Mouse (Mus musculus): ENCODE data around the gene Cfap300. TPM values are rescaled to one million over a fixed set of nuclear protein-coding genes. Genes with fewer than 3 reads are reported as not detected.

The Cfap300 gene
- total and polyA plus RNA-seq, 3 experiments = not detected

- Histone ChIP-seq H3K9ac (ENCODE audit: control insufficient read depth, low read depth, low read length, poor library complexity, severe bottlenecking) (no peak overlapping the region), H3K27ac (ENCODE audit: control insufficient read depth, low read depth, low read length) (no peak overlapping the region), H3K4me3 (ENCODE audit: control insufficient read depth in 1 of 2, insufficient read depth in 1 of 2, low read depth in 2 of 2, low read length in 2 of 2) (no peak overlapping the region), H3K36me3 (ENCODE audit: control insufficient read depth in 1 of 2, insufficient read depth in 2 of 2, low read length in 2 of 2) (no peaks in the 10 kb centered on the region), H3K4me1 (ENCODE audit: control insufficient read depth in 1 of 2, insufficient read depth in 2 of 2, low read length in 2 of 2) (no peaks in the 10 kb centered on the region), H3K79me2 (ENCODE audit: control insufficient read depth, insufficient read depth, low read length, poor library complexity) (no peaks in the 10 kb centered on the region), H3K27me3 (ENCODE audit: control insufficient read depth in 1 of 2, insufficient read depth in 2 of 2, low read length in 2 of 2) (peaks cover 0 to 2% of the 10 kb centered on the region in 2 experiments; a peak in 3 of 4 replicates), H3K9me3 (replicated peaks; ENCODE audit: insufficient read depth, low read length) (no peaks in the 10 kb centered on the region)
- TF ChIP-seq ZKSCAN1 (IDR thresholded peaks at IDR 0.05; ENCODE audit: low read depth, low read length) = no peak
- no peak for TF ChIP-seq RAD21 (IDR thresholded peaks at IDR 0.05; ENCODE audit: low read depth, low read length)
- TF ChIP-seq RCOR1 (IDR thresholded peaks at IDR 0.05; ENCODE audit: low read depth, low read length) = no peak
- no peak for TF ChIP-seq EP300 (IDR thresholded peaks at IDR 0.05; ENCODE audit: low read depth in 1 of 2, low read length in 2 of 2)
- no peak for TF ChIP-seq CHD2 (IDR thresholded peaks at IDR 0.05; ENCODE audit: low read length)
- no peak for TF ChIP-seq SIN3A (IDR thresholded peaks at IDR 0.05; ENCODE audit: low read length)
- TF ChIP-seq ZC3H11A (IDR thresholded peaks at IDR 0.05; ENCODE audit: low read depth, low read length) = no peak
- TF ChIP-seq TAL1 (IDR thresholded peaks at IDR 0.05; ENCODE audit: low read length) = no peak
- TF ChIP-seq MAFK (IDR thresholded peaks at IDR 0.05; ENCODE audit: borderline replicate concordance, low read depth, low read length) = no peak
- no peak for TF ChIP-seq ZMIZ1 (IDR thresholded peaks at IDR 0.05; ENCODE audit: low read depth, low read length)
- no peak for TF ChIP-seq JUND (IDR thresholded peaks at IDR 0.05; ENCODE audit: low read depth, low read length)
- no peak for TF ChIP-seq ELF1 (IDR thresholded peaks at IDR 0.05; ENCODE audit: low read depth, low read length)
- no peak for TF ChIP-seq ZNF384 (IDR thresholded peaks at IDR 0.05; ENCODE audit: low read depth, low read length)
- no peak for TF ChIP-seq TBP (IDR thresholded peaks at IDR 0.05; ENCODE audit: low read depth, low read length)
- TF ChIP-seq POLR2AphosphoS5 (IDR thresholded peaks at IDR 0.05; ENCODE audit: borderline replicate concordance, low read depth, low read length) = no peak
- TF ChIP-seq MAZ (IDR thresholded peaks at IDR 0.05; ENCODE audit: low read depth, low read length) = no peak
- TF ChIP-seq E2F4 (IDR thresholded peaks at IDR 0.05; ENCODE audit: borderline replicate concordance, low read depth, low read length) = no peak
- no peak for TF ChIP-seq UBTF (IDR thresholded peaks at IDR 0.05; ENCODE audit: borderline replicate concordance, insufficient read depth, low read depth, low read length)
- DNase-seq (ENCODE audit: low read depth, low spot score) = no peak
Measured at GRCm38 (mm10) chr9:7984287-7984686, 58.3 kb downstream of the Cfap300 start.

DNA sequence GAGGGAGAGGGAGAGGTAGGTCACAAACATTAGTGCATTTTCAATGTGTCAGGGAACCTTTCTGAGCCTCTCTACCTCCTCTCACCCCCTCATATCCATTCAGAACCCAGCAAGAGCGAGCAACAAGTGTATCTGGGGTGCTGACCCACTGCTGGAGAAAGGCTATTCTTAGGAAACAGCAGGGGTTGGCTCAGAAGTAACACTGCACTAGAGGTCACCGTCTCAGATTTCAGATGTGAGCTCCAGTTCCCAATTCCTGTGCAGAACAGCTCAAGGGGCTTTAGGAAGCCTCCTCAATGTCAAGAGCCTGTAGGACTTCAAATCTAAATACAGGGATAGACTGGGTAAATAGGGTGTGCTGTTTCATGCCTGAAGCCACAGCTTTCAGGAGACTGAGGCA is 59.0 kb downstream of the Cfap300 start:
- no peaks in the 10 kb centered on the region for H3K9me3 ChIP-seq (replicated peaks; ENCODE audit: insufficient read depth, low read length)
- H3K27me3 ChIP-seq (ENCODE audit: control insufficient read depth in 1 of 2, insufficient read depth in 2 of 2, low read length in 2 of 2) = peaks cover 0 to 2% of the 10 kb centered on the region in 2 experiments; a peak in 3 of 4 replicates
- H3K27ac ChIP-seq (ENCODE audit: control insufficient read depth, low read depth, low read length) = no peak overlapping the region
- no peak overlapping the region for H3K9ac ChIP-seq (ENCODE audit: control insufficient read depth, low read depth, low read length, poor library complexity, severe bottlenecking)
- H3K4me3 ChIP-seq (ENCODE audit: control insufficient read depth in 1 of 2, insufficient read depth in 1 of 2, low read depth in 2 of 2, low read length in 2 of 2) = no peak overlapping the region
- no peaks in the 10 kb centered on the region for H3K36me3 ChIP-seq (ENCODE audit: control insufficient read depth in 1 of 2, insufficient read depth in 2 of 2, low read length in 2 of 2)
- no peak for DNase-seq (ENCODE audit: low read depth, low spot score)
- H3K79me2 ChIP-seq (ENCODE audit: control insufficient read depth, insufficient read depth, low read length, poor library complexity) = no peaks in the 10 kb centered on the region
- H3K4me1 ChIP-seq (ENCODE audit: control insufficient read depth in 1 of 2, insufficient read depth in 2 of 2, low read length in 2 of 2) = no peaks in the 10 kb centered on the region
- TF ChIP-seq MXI1 (IDR thresholded peaks at IDR 0.05; ENCODE audit: low read depth, low read length) (no peak), SMC3 (IDR thresholded peaks at IDR 0.05; ENCODE audit: low read depth, low read length) (no peak), TAL1 (IDR thresholded peaks at IDR 0.05; ENCODE audit: low read length) (no peak), ELF1 (IDR thresholded peaks at IDR 0.05; ENCODE audit: low read depth, low read length) (no peak), ZNF384 (IDR thresholded peaks at IDR 0.05; ENCODE audit: low read depth, low read length) (no peak), NRF1 (IDR thresholded peaks at IDR 0.05; ENCODE audit: insufficient read depth, low read depth, low read length, poor library complexity, severe bottlenecking) (no peak), ETS1 (IDR thresholded peaks at IDR 0.05; ENCODE audit: low read depth, low read length) (no peak), KAT2A (conservative IDR thresholded peaks at IDR 0.05; ENCODE audit: low read depth, low read length) (no peak), ZC3H11A (IDR thresholded peaks at IDR 0.05; ENCODE audit: low read depth, low read length) (no peak), MAFK (IDR thresholded peaks at IDR 0.05; ENCODE audit: borderline replicate concordance, low read depth, low read length) (no peak), TBP (IDR thresholded peaks at IDR 0.05; ENCODE audit: low read depth, low read length) (no peak), SIN3A (IDR thresholded peaks at IDR 0.05; ENCODE audit: low read length) (no peak), BHLHE40 (IDR thresholded peaks at IDR 0.05; ENCODE audit: borderline replicate concordance, low read depth, low read length) (no peak), ZKSCAN1 (IDR thresholded peaks at IDR 0.05; ENCODE audit: low read depth, low read length) (no peak), RCOR1 (IDR thresholded peaks at IDR 0.05; ENCODE audit: low read depth, low read length) (no peak), MYC (IDR thresholded peaks at IDR 0.05; ENCODE audit: low read depth, low read length) (no peak), POLR2A (IDR thresholded peaks at IDR 0.05; ENCODE audit: control insufficient read depth in 1 of 2, insufficient read depth in 1 of 2, low read depth in 1 of 2, low read length in 2 of 2, poor library complexity in 1 of 2) (no peak), UBTF (IDR thresholded peaks at IDR 0.05; ENCODE audit: borderline replicate concordance, insufficient read depth, low read depth, low read length) (no peak), E2F4 (IDR thresholded peaks at IDR 0.05; ENCODE audit: borderline replicate concordance, low read depth, low read length) (no peak)
